Mouse (Mus musculus) stomach, postnatal 0 days (tissue): ENCODE measurements around the gene Zfp975.
"Not testable (repeated sequence)": the region's sequence is repeated elsewhere in the genome, so short reads cannot be mapped to it uniquely, and the experiment has no call there.

Experiments used
- CTCF ChIP-seq: IDR thresholded peaks from 2 replicates; pipeline ENCODE4 v1.5.1; 2016; ENCODE audit warnings: antibody characterized with exemption, low read depth, mild to moderate bottlenecking, moderate library complexity
- EP300 ChIP-seq: optimal IDR thresholded peaks from 2 replicates; pipeline ENCODE3; 2016; ENCODE audit warnings: antibody characterized with exemption

- TF ChIP-seq CTCF: 0 out of 2 replicates have a peak, but pooled peaks have one; percentile 7
- not testable (repeated sequence) for TF ChIP-seq EP300
Measured at GRCm38 (mm10) chr7:42642152-42643115, 50.1 kb downstream of the Zfp975 start, which contains the start of gene Zfp976.
